Mouse (Mus musculus) B cell, adult (primary cell): ENCODE data around the gene Zfp444. TPM values are rescaled to one million over a fixed set of nuclear protein-coding genes. Genes with fewer than 3 reads are reported as not detected.

Source experiments
- total RNA-seq: library from RNA; stranded (reverse); gene quantifications from 4 replicates; pipeline ENCODE4 v1.2.4, GENCODE M21; 2023; ENCODE audit not compliant: inconsistent age

Gene Zfp444
- 21.1 to 27.3 TPM (median 25.1 TPM) in 4 replicates for total RNA-seq

GRCm38 (mm10) chr7:6172006-6172649 lies at the start of gene Zfp444:
Gene Zfp444, plus strand, starts transcription at chr7:6172226.

GRCm38 (mm10) chr7:6155901-6156411 lies 16.1 kb upstream of the Zfp444 start, which contains the start of gene Zfp787:
Gene Zfp787, minus strand, starts transcription at chr7:6155997.

GRCm38 (mm10) chr7:6196790-6197189 lies 24.8 kb downstream of the Zfp444 start, which contains the start of gene Galp:
Gene Galp, plus strand, starts transcription at chr7:6197090.

GRCm38 (mm10) chr7:6221978-6222377 lies 50.0 kb downstream of the Zfp444 start, which contains the start of gene Zscan5b:
Gene Zscan5b, plus strand, starts transcription at chr7:6222278.

Other genes starting within 250 kb of the Zfp444 start
- not detected in 4 replicates for gene Vmn1r65, start 161.2 kb upstream of the Zfp444 start, total RNA-seq
- gene Nlrp4c, start 127.1 kb upstream of the Zfp444 start, total RNA-seq = not detected in 4 replicates
- 33.1 to 49.2 TPM (median 36.1 TPM) in 4 replicates for gene Zfp787, start 16.2 kb upstream of the Zfp444 start, total RNA-seq
- not detected in 4 replicates for gene Galp, start 24.9 kb downstream of the Zfp444 start, total RNA-seq
- gene Zscan5b, start 50.1 kb downstream of the Zfp444 start, total RNA-seq = not detected in 4 replicates
- not detected in 4 replicates for gene Epp13, start 80.5 kb downstream of the Zfp444 start, total RNA-seq
- 7.2 to 8.5 TPM (median 7.8 TPM) in 4 replicates for gene Zfp667, start 114.4 kb downstream of the Zfp444 start, total RNA-seq
- 1.6 to 4.0 TPM (median 2.1 TPM) in 4 replicates for gene Zfp583, start 159.1 kb downstream of the Zfp444 start, total RNA-seq
- 0.48 to 0.99 TPM (median 0.68 TPM) in 4 replicates for gene Gm3854, start 171.5 kb downstream of the Zfp444 start, total RNA-seq
- 1.1 to 2.4 TPM (median 1.8 TPM) in 4 replicates for gene Zfp78, start 191.1 kb downstream of the Zfp444 start, total RNA-seq
- 3.7 to 6.1 TPM (median 4.8 TPM) in 4 replicates for gene Zfp28, start 211.1 kb downstream of the Zfp444 start, total RNA-seq
- not detected in 4 replicates for gene Smim17, start 226.5 kb downstream of the Zfp444 start, total RNA-seq
- not detected in 4 replicates for gene Gm20715, start 238.1 kb downstream of the Zfp444 start, total RNA-seq